Mouse (Mus musculus) lung, adult 2 months (tissue): ENCODE results near the gene Slc22a3.

Source experiments
- CTCF ChIP-seq: fragments of 200-500 bp; IDR thresholded peaks from 2 replicates; pipeline ENCODE4 v1.5.1; 2011; ENCODE audit warnings: mild to moderate bottlenecking, low read length, control low read depth; ENCODE audit not compliant: insufficient read depth
- POLR2A ChIP-seq: fragments of 200-500 bp; IDR thresholded peaks from 2 replicates; pipeline ENCODE4 v1.6.1; 2011; ENCODE audit warnings: low read depth, mild to moderate bottlenecking, control low read depth, low read length, borderline replicate concordance; ENCODE audit errors: extremely low read depth

DNA sequence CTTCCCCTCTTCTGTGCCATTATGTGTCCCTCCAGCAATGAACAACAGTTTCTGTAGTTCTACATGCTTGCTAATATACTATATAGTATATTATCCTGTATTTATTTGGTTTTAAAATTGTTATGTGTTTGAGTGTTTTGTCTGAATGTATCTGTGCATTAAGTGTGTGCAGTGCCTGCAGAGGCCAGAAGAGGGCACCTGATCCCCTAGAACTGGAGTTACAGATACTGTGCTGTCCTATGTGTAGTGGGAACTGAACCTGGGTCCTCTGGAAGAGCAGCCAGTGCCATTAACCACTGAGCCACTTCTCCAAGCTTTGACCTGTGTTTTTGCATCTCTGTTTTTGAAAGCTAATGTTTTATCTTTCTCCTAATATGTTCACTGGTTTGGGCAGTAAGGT, 46.3 kb downstream of the Slc22a3 start:
- TF ChIP-seq CTCF (0 out of 2 replicates have a peak, but pooled peaks have one; percentile 5), POLR2A (no peak)
